Mouse (Mus musculus): Measurements from ENCODE around the gene Gm20604.
A peak's percentile ranks its signal among the peaks of the same experiment; 100 is the strongest.

DNA sequence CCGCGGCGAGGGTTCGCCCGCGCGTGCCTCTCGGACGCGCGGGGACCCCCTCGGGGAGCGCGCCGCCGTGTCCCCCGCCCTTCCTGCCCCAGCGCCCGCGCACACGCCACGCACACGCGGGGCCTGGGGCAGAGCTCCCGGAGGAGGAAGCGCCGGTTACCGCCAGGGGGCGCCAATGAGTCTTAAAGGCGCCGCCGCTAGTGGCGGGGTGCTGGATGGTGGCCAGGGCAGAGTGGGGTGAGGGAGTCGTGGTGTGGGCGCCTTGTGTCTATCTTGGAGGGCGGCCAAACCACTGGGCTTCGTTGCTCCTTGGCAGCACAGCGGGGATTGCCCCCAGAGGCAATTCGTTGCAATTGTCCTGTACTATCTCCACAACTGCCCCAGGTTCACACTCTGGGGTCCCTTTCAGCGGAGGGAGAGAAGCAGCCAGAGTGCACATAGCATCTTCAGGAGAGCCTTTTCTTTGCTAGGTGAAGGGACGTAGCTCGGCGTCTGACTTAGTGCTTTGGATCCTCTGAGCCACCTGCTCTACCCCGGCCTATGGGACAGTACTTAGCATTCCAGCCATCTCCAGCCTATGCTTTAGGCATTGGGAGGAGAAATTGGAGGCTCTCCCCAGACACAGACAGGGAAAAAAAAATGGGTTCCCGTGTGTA lies 53.1 kb downstream of the Gm20604 start:
- TF ChIP-seq POLR2A (IDR thresholded peaks at IDR 0.05; ENCODE audit: low read depth, low read length) = no peak
- peak; percentile 63 for TF ChIP-seq CTCF (conservative IDR thresholded peaks at IDR 0.05; ENCODE audit: insufficient read depth, insufficient read length, low read depth, low read length)

Data from kidney, adult 2 months (tissue).